Mouse (Mus musculus) cerebellum, postnatal 10 days (tissue): ENCODE data around the gene Kbtbd7.
A peak's percentile ranks its signal among the peaks of the same experiment; 100 is the strongest.
"Not testable (repeated sequence)": the region's sequence is repeated elsewhere in the genome, so short reads cannot be mapped to it uniquely, and the experiment has no call there.

Experiments used
- DNase-seq, 2 experiments: peaks; one replicate each; pipeline ENCODE4 v3.0.0; 2021; ENCODE audit warnings: mixed read lengths in 2 of 2

The Kbtbd7 gene

GRCm38 (mm10) chr14:79451681-79452590 lies 25.6 kb downstream of the Kbtbd7 start, which contains the start of gene Kbtbd6:
Gene Kbtbd6, plus strand, starts transcription at chr14:79451835.
- peak; percentile 84 to 85 for DNase-seq

DNA sequence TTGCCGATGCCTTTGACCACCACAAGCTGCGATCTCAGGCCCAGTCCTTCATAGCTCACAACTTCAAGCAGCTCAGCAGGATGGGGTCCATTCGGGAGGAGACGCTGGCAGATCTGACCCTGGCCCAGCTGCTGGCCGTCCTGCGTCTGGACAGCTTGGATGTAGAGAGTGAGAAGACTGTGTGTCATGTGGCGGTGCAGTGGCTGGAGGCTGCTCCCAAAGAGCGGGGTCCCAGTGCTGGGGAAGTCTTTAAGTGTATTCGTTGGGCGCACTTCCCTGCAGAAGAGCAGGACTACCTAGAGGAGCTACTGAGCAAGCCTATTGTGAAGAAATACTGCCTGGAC lies 26.3 kb downstream of the Kbtbd7 start:
- not testable (repeated sequence) for DNase-seq

GRCm38 (mm10) chr14:79460401-79460800 lies 34.1 kb downstream of the Kbtbd7 start:
- no peak for DNase-seq

DNA sequence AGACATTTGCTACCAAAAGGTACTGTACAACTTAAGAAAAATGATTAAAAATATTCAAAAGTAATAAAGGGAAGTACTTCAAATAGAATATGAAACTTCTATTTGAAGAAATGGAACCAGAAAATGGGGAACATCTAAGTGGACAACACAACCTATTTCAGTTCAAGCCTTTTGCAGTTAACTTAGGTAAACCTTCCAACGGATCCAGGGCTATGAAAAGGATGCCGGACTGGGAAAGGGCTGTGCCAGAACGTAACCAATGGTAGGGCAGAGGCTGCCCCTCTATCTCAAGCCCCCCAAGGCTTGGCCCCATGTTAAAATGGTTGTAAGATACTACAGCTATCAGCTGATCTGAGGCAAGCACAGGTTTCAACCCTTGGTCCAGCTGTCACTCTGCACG lies 34.7 kb downstream of the Kbtbd7 start:
- DNase-seq, result no peak

DNA sequence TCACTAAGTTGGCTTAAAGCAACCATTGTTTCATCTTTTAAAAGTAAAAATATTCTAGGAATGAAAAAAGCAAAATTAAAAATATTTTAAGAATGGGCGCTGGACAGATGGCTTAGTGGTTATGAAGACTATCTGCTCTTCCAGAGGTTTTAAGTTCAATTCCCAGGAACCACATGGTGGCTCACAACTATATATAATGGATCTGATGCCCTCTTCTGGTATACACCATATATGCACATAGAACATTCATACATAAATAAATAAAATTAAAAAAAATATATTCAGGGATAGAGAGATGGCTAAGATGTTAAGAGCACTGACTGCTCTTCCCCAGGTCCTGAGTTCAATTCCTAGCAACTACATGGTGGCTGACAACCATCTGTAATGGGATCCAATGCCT lies 39.3 kb downstream of the Kbtbd7 start:
- DNase-seq, result no peak

GRCm38 (mm10) chr14:79467621-79468020 lies 41.3 kb downstream of the Kbtbd7 start:
- DNase-seq, result peak; percentile 79 to 82

DNA sequence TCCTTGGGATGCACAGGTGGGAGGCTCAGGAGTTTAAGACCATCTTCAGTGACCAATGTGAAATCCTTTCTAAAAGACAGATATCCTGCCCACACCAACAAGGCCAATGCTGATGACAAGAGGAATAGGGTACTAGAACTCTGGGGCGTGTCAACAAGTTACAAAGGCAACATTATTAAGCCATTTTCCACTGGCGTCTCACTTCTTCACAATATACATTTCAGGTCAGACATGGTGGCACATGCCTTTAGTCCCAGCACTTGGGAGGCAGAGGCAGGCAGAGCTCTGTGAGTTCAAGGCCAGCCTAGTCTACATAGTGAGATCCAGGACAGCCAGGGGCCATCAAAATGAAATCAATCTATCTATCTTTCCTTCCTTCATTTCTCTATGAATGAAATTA lies 47.1 kb downstream of the Kbtbd7 start:
- DNase-seq, result no peak
